Mouse (Mus musculus) CH12.LX (cell line): ENCODE data around the gene Sirt3. TPM values are rescaled to one million over a fixed set of nuclear protein-coding genes. Genes with fewer than 3 reads are reported as not detected.

Experiments
- DNase-seq: peaks from one replicate; pipeline ENCODE4 v3.0.0-alpha.2; 2013; ENCODE audit errors: extremely low read depth
- H3K27ac ChIP-seq: 2 replicates; pipeline ENCODE4 v1.5.1; 2012; ENCODE audit warnings: low read depth, mild to moderate bottlenecking, control low read depth, moderate library complexity; ENCODE audit not compliant: insufficient read depth
- H3K27me3 ChIP-seq: replicated peaks from 2 replicates; pipeline ENCODE3; 2012; ENCODE audit warnings: inconsistent platforms
- H3K36me3 ChIP-seq, 2 experiments: replicated peaks in 1 of 2; 2 replicates each; pipeline versions ENCODE3 to v1.6.1; 2012; ENCODE audit warnings: inconsistent platforms in 1 of 2, low read length in 1 of 2, mild to moderate bottlenecking in 1 of 2, mixed read lengths in 1 of 2, moderate library complexity in 1 of 2; ENCODE audit not compliant: control insufficient read depth in 1 of 2, insufficient read depth in 1 of 2
- H3K4me1 ChIP-seq, 2 experiments: 2 replicates each; pipeline ENCODE4 v1.6.1; 2012; ENCODE audit warnings: inconsistent platforms in 1 of 2, moderate library complexity in 1 of 2; ENCODE audit not compliant: insufficient read depth in 2 of 2, control insufficient read depth in 1 of 2
- H3K4me2 ChIP-seq: 2 replicates; pipeline ENCODE4 v1.6.1; 2012; ENCODE audit warnings: low read depth, mild to moderate bottlenecking, control low read depth; ENCODE audit not compliant: poor library complexity, insufficient read depth, severe bottlenecking
- H3K4me3 ChIP-seq, 3 experiments: fragments of 150-350 bp in 1 of 3; sonication (generic) in 1 of 3; replicated peaks in 1 of 3; 2 replicates each; pipeline versions ENCODE3 to v1.5.1; 2011 to 2012; ENCODE audit warnings: low read depth in 2 of 3, low read length in 2 of 3, mild to moderate bottlenecking in 2 of 3, moderate library complexity in 2 of 3, control low read depth in 1 of 3, improper control_type of control experiment in 1 of 3, inconsistent platforms in 1 of 3, mixed read lengths in 1 of 3; ENCODE audit not compliant: poor library complexity in 1 of 3
- H3K79me2 ChIP-seq: replicated peaks from 2 replicates; pipeline ENCODE4 v1.6.1; 2012; ENCODE audit warnings: mild to moderate bottlenecking, moderate library complexity; ENCODE audit not compliant: control insufficient read depth, poor library complexity, insufficient read depth, severe bottlenecking; ENCODE audit errors: extremely low read depth
- H3K9ac ChIP-seq: 2 replicates; pipeline ENCODE4 v1.6.1; 2012; ENCODE audit warnings: low read depth, mild to moderate bottlenecking, control low read depth, moderate library complexity; ENCODE audit not compliant: insufficient read depth
- H3K9me3 ChIP-seq: replicated peaks from 2 replicates; pipeline ENCODE3; 2012; ENCODE audit warnings: low read length, inconsistent platforms, mixed read lengths
- BHLHE40 ChIP-seq: IDR thresholded peaks from 2 replicates; pipeline ENCODE4 v1.6.1; 2011; ENCODE audit warnings: mild to moderate bottlenecking, low read depth, low read length, improper control_type of control experiment
- CHD1 ChIP-seq: IDR thresholded peaks from 2 replicates; pipeline ENCODE4 v1.6.1; 2012; ENCODE audit warnings: low read depth, low read length, improper control_type of control experiment, inconsistent platforms
- CHD2 ChIP-seq: IDR thresholded peaks from 2 replicates; pipeline ENCODE4 v1.6.1; 2011; ENCODE audit warnings: low read length, improper control_type of control experiment
- CTCF ChIP-seq, 2 experiments: IDR thresholded peaks in 1 of 2; conservative IDR thresholded peaks in 1 of 2; 2 replicates each; pipeline ENCODE4 v1.5.1; 2011 to 2012; ENCODE audit warnings: low read depth in 2 of 2, low read length in 2 of 2, improper control_type of control experiment in 1 of 2, inconsistent platforms in 1 of 2, mild to moderate bottlenecking in 1 of 2, moderate library complexity in 1 of 2
- E2F4 ChIP-seq: IDR thresholded peaks from 2 replicates; pipeline ENCODE4 v1.6.1; 2011; ENCODE audit warnings: low read depth, low read length, improper control_type of control experiment; ENCODE audit not compliant: insufficient replicate concordance
- ELF1 ChIP-seq: IDR thresholded peaks from 2 replicates; pipeline ENCODE4 v1.6.1; 2014; ENCODE audit warnings: low read depth, mild to moderate bottlenecking, inconsistent platforms, low read length, improper control_type of control experiment
- EP300 ChIP-seq: IDR thresholded peaks from 2 replicates; pipeline ENCODE4 v1.6.1; 2011; ENCODE audit warnings: low read length, improper control_type of control experiment
- ETS1 ChIP-seq: conservative IDR thresholded peaks from 2 replicates; pipeline ENCODE4 v1.6.1; 2012; ENCODE audit warnings: low read depth, mild to moderate bottlenecking, inconsistent platforms, low read length, improper control_type of control experiment, moderate library complexity
- GABPA ChIP-seq: IDR thresholded peaks from 2 replicates; pipeline ENCODE4 v1.6.1; 2012; ENCODE audit warnings: low read depth, low read length, improper control_type of control experiment, inconsistent platforms; ENCODE audit not compliant: insufficient replicate concordance
- HCFC1 ChIP-seq: IDR thresholded peaks from 2 replicates; pipeline ENCODE4 v1.6.1; 2012; ENCODE audit warnings: low read depth, mild to moderate bottlenecking, inconsistent platforms, low read length, improper control_type of control experiment
- IRF4 ChIP-seq: IDR thresholded peaks from 2 replicates; pipeline ENCODE4 v1.6.1; 2014; ENCODE audit warnings: low read depth, mild to moderate bottlenecking, inconsistent platforms, low read length, improper control_type of control experiment
- JUN ChIP-seq: IDR thresholded peaks from 2 replicates; pipeline ENCODE4 v1.6.1; 2011; ENCODE audit warnings: low read depth, mild to moderate bottlenecking, low read length, improper control_type of control experiment, moderate library complexity; ENCODE audit not compliant: insufficient read depth
- JUND ChIP-seq: conservative IDR thresholded peaks from 2 replicates; pipeline ENCODE4 v1.6.1; 2011; ENCODE audit warnings: low read depth, low read length, improper control_type of control experiment
- KAT2A ChIP-seq: IDR thresholded peaks from 2 replicates; pipeline ENCODE4 v1.6.1; 2012; ENCODE audit warnings: low read length, improper control_type of control experiment, inconsistent platforms; ENCODE audit not compliant: insufficient replicate concordance
- MAFK ChIP-seq: IDR thresholded peaks from 2 replicates; pipeline ENCODE4 v1.6.1; 2011; ENCODE audit warnings: low read length, improper control_type of control experiment; ENCODE audit not compliant: insufficient replicate concordance
- MAX ChIP-seq: IDR thresholded peaks from 2 replicates; pipeline ENCODE4 v1.6.1; 2011; ENCODE audit warnings: low read length, improper control_type of control experiment
- MAZ ChIP-seq: IDR thresholded peaks from 2 replicates; pipeline ENCODE4 v1.6.1; 2012; ENCODE audit warnings: low read depth, mild to moderate bottlenecking, inconsistent platforms, low read length, improper control_type of control experiment, moderate library complexity
- MEF2A ChIP-seq: IDR thresholded peaks from 2 replicates; pipeline ENCODE4 v1.6.1; 2014; ENCODE audit warnings: low read depth, mild to moderate bottlenecking, inconsistent platforms, low read length, improper control_type of control experiment, borderline replicate concordance
- MXI1 ChIP-seq: IDR thresholded peaks from 2 replicates; pipeline ENCODE4 v1.6.1; 2011; ENCODE audit warnings: mild to moderate bottlenecking, low read depth, low read length, improper control_type of control experiment
- MYC ChIP-seq: IDR thresholded peaks from 2 replicates; pipeline ENCODE4 v1.6.1; 2011; ENCODE audit warnings: low read depth, mild to moderate bottlenecking, improper control_type of control experiment, low read length
- NELFE ChIP-seq: IDR thresholded peaks from 2 replicates; pipeline ENCODE4 v1.6.1; 2011; ENCODE audit warnings: low read depth, low read length, improper control_type of control experiment
- NRF1 ChIP-seq: IDR thresholded peaks from 2 replicates; pipeline ENCODE4 v1.6.1; 2014; ENCODE audit warnings: low read depth, mild to moderate bottlenecking, inconsistent platforms, low read length, improper control_type of control experiment, moderate library complexity
- PAX5 ChIP-seq: IDR thresholded peaks from 2 replicates; pipeline ENCODE4 v1.6.1; 2012; ENCODE audit warnings: low read length, inconsistent platforms, mixed read lengths
- POLR2A ChIP-seq: IDR thresholded peaks from 2 replicates; pipeline ENCODE4 v1.6.1; 2011; ENCODE audit warnings: low read depth, mild to moderate bottlenecking, improper control_type of control experiment, low read length
- POLR2AphosphoS2 ChIP-seq: IDR thresholded peaks from 2 replicates; pipeline ENCODE4 v1.6.1; 2011; ENCODE audit warnings: low read depth, low read length, improper control_type of control experiment
- RAD21 ChIP-seq: IDR thresholded peaks from 2 replicates; pipeline ENCODE4 v1.6.1; 2011; ENCODE audit warnings: low read depth, mild to moderate bottlenecking, low read length, improper control_type of control experiment, moderate library complexity
- RCOR1 ChIP-seq: conservative IDR thresholded peaks from 2 replicates; pipeline ENCODE4 v1.6.1; 2012; ENCODE audit warnings: low read depth, mild to moderate bottlenecking, inconsistent platforms, low read length, improper control_type of control experiment
- SIN3A ChIP-seq: IDR thresholded peaks from 2 replicates; pipeline ENCODE4 v1.6.1; 2012; ENCODE audit warnings: low read length, improper control_type of control experiment, inconsistent platforms
- SMC3 ChIP-seq: IDR thresholded peaks from 2 replicates; pipeline ENCODE4 v1.6.1; 2011; ENCODE audit warnings: low read depth, low read length, improper control_type of control experiment
- TBP ChIP-seq: conservative IDR thresholded peaks from 2 replicates; pipeline ENCODE4 v1.6.1; 2011; ENCODE audit warnings: low read depth, low read length, improper control_type of control experiment
- TCF12 ChIP-seq: IDR thresholded peaks from 2 replicates; pipeline ENCODE4 v1.6.1; 2014; ENCODE audit warnings: low read depth, mild to moderate bottlenecking, inconsistent platforms, low read length, improper control_type of control experiment
- UBTF ChIP-seq: IDR thresholded peaks from 2 replicates; pipeline ENCODE4 v1.6.1; 2012; ENCODE audit warnings: low read depth, mild to moderate bottlenecking, inconsistent platforms, low read length, improper control_type of control experiment, moderate library complexity
- USF1 ChIP-seq: IDR thresholded peaks from 2 replicates; pipeline ENCODE4 v1.6.1; 2014; ENCODE audit warnings: low read depth, mild to moderate bottlenecking, inconsistent platforms, low read length, improper control_type of control experiment
- USF2 ChIP-seq: conservative IDR thresholded peaks from 2 replicates; pipeline ENCODE4 v1.6.1; 2011; ENCODE audit warnings: low read depth, low read length, improper control_type of control experiment
- ZC3H11A ChIP-seq: IDR thresholded peaks from 2 replicates; pipeline ENCODE4 v1.6.1; 2012; ENCODE audit warnings: low read depth, mild to moderate bottlenecking, inconsistent platforms, low read length, improper control_type of control experiment
- ZKSCAN1 ChIP-seq: IDR thresholded peaks from 2 replicates; pipeline ENCODE4 v1.6.1; 2012; ENCODE audit warnings: low read depth, inconsistent platforms, low read length, improper control_type of control experiment, borderline replicate concordance
- ZMIZ1 ChIP-seq: IDR thresholded peaks from 2 replicates; pipeline ENCODE4 v1.6.1; 2012; ENCODE audit warnings: low read depth, mild to moderate bottlenecking, inconsistent platforms, low read length, improper control_type of control experiment
- ZNF384 ChIP-seq: IDR thresholded peaks from 2 replicates; pipeline ENCODE4 v1.6.1; 2012; ENCODE audit warnings: low read depth, low read length, improper control_type of control experiment, inconsistent platforms
- dilution Hi-C: fragments of 300-500 bp; cut with MboI; formaldehyde crosslinking; loops from 2 replicates; pipeline ENCODE4 v1.14.3; 2020; ENCODE audit warnings: low sequenced_read_pairs; ENCODE audit not compliant: extremely low pct_unique_long_range_greater_than_20kb, extremely low pct_ligation_motif_present
- in situ Hi-C: fragments of 300-500 bp; cut with MboI; formaldehyde crosslinking; loops from 3 replicates; pipeline ENCODE4 v1.14.3; 2019; ENCODE audit warnings: low sequenced_read_pairs, low pct_ligation_motif_present, low pct_unique_long_range_greater_than_20kb, mixed read lengths
- polyA plus RNA-seq: library from polyadenylated mRNA; unstranded; fragments of >175 nt; gene quantifications from 2 replicates; pipeline ENCODE4 v1.2.1, GENCODE M21; 2012; ENCODE audit warnings: low read depth; ENCODE audit not compliant: insufficient read length
- total RNA-seq, 2 experiments: library from RNA; depleted of rRNA; stranded (reverse); fragments of 300-350 nt in 1 of 2; fragments of >200 nt in 1 of 2; gene quantifications; 2 replicates each; pipeline ENCODE4 v1.2.3; 2012 to 2014

The Sirt3 gene
- total and polyA plus RNA-seq, 3 experiments, result 12.6 to 23.7 (median 16.6) TPM

DNA sequence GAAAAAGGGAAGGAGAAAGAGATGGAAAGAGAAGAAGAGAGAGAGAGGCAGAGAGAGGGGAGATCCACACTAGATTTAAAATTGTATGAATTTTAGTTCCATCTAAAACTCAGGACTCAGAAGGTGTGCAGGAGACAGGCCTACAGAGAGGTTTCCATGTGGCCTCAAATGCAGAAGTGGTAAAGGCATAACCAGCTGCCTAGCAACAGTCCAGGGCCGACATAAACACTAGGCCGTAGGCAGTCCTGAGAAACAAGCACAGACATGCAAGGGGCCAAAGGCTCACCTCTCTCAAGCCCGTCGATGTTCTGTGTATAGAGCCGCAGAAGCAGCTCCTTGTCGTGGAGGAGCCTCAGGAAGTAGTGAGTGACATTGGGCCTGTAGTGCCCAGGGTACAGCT lies 4.7 kb downstream of the Sirt3 start:
- Histone ChIP-seq H3K9me3 (no peaks in the 10 kb centered on the region), H3K4me3 (peak overlapping the region in 1 of 3 experiments; percentile 8), H3K9ac (peak overlapping the region; percentile 17; the same call in 1 of the 2 replicates), H3K79me2 (peaks cover 4% of the 10 kb centered on the region), H3K4me2 (peak overlapping the region; percentile 47), H3K36me3 (peaks cover 24 to 53% of the 10 kb centered on the region in 2 experiments), H3K4me1 (peaks cover 21 to 59% of the 10 kb centered on the region in 2 experiments), H3K27me3 (no peaks in the 10 kb centered on the region), H3K27ac (peak overlapping the region; percentile 75)
- TF ChIP-seq JUN (no peak), NELFE (no peak), ZKSCAN1 (no peak), ZC3H11A (no peak), EP300 (peak; percentile 58), MAFK (no peak), E2F4 (no peak), ZMIZ1 (no peak), CHD1 (peak; percentile 98), SMC3 (no peak), TCF12 (0 out of 2 replicates have a peak, but pooled peaks have one; percentile 37), ETS1 (peak; percentile 25; the same call in 1 of the 2 replicates), IRF4 (peak; percentile 82), PAX5 (no peak), UBTF (no peak), ZNF384 (no peak), JUND (no peak), CHD2 (no peak), CTCF (conservative IDR thresholded peaks at IDR 0.05 in 1 of 2, IDR thresholded peaks at IDR 0.05 in 1 of 2; ENCODE audit: low read depth in 2 of 2, low read length in 2 of 2) (no peak), NRF1 (no peak), BHLHE40 (no peak; the same call in 1 of the 2 replicates), POLR2A (0 out of 2 replicates have a peak, but pooled peaks have one; percentile 12), MYC (peak; percentile 86), USF2 (no peak), POLR2AphosphoS2 (no peak), MAX (peak; percentile 57), MEF2A (no peak), RCOR1 (no peak), MXI1 (peak; percentile 90), ELF1 (no peak), GABPA (no peak), KAT2A (no peak), USF1 (no peak), HCFC1 (peak; percentile 25; the same call in 1 of the 2 replicates), SIN3A (peak; percentile 89), MAZ (no peak), TBP (no peak), RAD21 (no peak)
- in situ Hi-C loops, result no loop called here
- peak; percentile 84 for DNase-seq
- dilution Hi-C loops, result no loop called here
